Mouse (Mus musculus) urinary bladder, adult 18-20 months (tissue): ENCODE results near the gene 1700011M02Rik.
"Not testable (repeated sequence)": the region's sequence is repeated elsewhere in the genome, so short reads cannot be mapped to it uniquely, and the experiment has no call there.

ENCODE experiments used
- DNase-seq, 2 experiments: peaks; one replicate each; pipeline ENCODE4 v3.0.0; 2022; ENCODE audit warnings: low spot score in 2 of 2, mixed read lengths in 2 of 2

The 1700011M02Rik gene

GRCm38 (mm10) chrX:102908587-102908986 lies at the start of gene 1700011M02Rik, which contains the start of gene Dmrtc1a:
1700011M02Rik (plus strand) TSS chrX:102908905.
Dmrtc1a (minus strand) TSS chrX:102908687.
- not testable (repeated sequence) for DNase-seq

GRCm38 (mm10) chrX:102867871-102868270 lies 40.8 kb upstream of the 1700011M02Rik start, which contains the start of gene 1700031F05Rik:
1700031F05Rik (minus strand) TSS chrX:102867971.
- no peak for DNase-seq

- not testable (repeated sequence) for DNase-seq
Observed at GRCm38 (mm10) chrX:102914823-102915222, 6.1 kb downstream of the 1700011M02Rik start.

GRCm38 (mm10) chrX:102926707-102927106 lies 18.0 kb downstream of the 1700011M02Rik start:
- not testable (repeated sequence) for DNase-seq

GRCm38 (mm10) chrX:102928072-102928471 lies 19.4 kb downstream of the 1700011M02Rik start, which contains the start of gene 1700018G05Rik:
1700018G05Rik (plus strand) TSS chrX:102928372.
- DNase-seq = not testable (repeated sequence)

GRCm38 (mm10) chrX:102932992-102933570 lies 24.4 kb downstream of the 1700011M02Rik start:
- no peak for DNase-seq

- DNase-seq = peak in 1 of 2 experiments; percentile 34
Observed at GRCm38 (mm10) chrX:102933571-102934394, 25.1 kb downstream of the 1700011M02Rik start.

- DNase-seq = no peak
Observed at GRCm38 (mm10) chrX:102934395-102934764, 25.7 kb downstream of the 1700011M02Rik start.

GRCm38 (mm10) chrX:102936743-102937142 lies 28.0 kb downstream of the 1700011M02Rik start:
- no peak for DNase-seq

- not testable (repeated sequence) for DNase-seq
Observed at GRCm38 (mm10) chrX:102950136-102950535, 41.4 kb downstream of the 1700011M02Rik start.

GRCm38 (mm10) chrX:102958917-102959316 lies 50.2 kb downstream of the 1700011M02Rik start:
- DNase-seq = no peak
